Mouse (Mus musculus) midbrain, embryonic 13.5 days (tissue): ENCODE measurements around the gene Sdk1. TPM values are rescaled to one million over a fixed set of nuclear protein-coding genes. Genes with fewer than 3 reads are reported as not detected.

Experiments
- ATAC-seq: fragments of 200-750 bp; cut with Nextera tagmentation; 2 replicates; pipeline ENCODE4 v1.8.0; 2017; ENCODE audit warnings: mild to moderate bottlenecking, moderate TSS enrichment, moderate library complexity
- H3K27ac ChIP-seq: fragments of 300-500 bp; sonication (generic); 2 replicates; pipeline ENCODE4 v1.5.1; 2015; ENCODE audit warnings: inconsistent platforms, mild to moderate bottlenecking, moderate library complexity
- H3K27me3 ChIP-seq: fragments of 300-500 bp; sonication (generic); 2 replicates; pipeline ENCODE4 v1.6.1; 2015; ENCODE audit warnings: mild to moderate bottlenecking, inconsistent platforms
- H3K36me3 ChIP-seq: fragments of 300-500 bp; sonication (generic); 2 replicates; pipeline ENCODE4 v1.6.1; 2015; ENCODE audit warnings: mild to moderate bottlenecking, inconsistent platforms
- H3K4me1 ChIP-seq: fragments of 300-500 bp; sonication (generic); replicated peaks from 2 replicates; pipeline ENCODE4 v1.6.1; 2015; ENCODE audit warnings: inconsistent platforms
- H3K4me2 ChIP-seq: fragments of 300-500 bp; sonication (generic); replicated peaks from 2 replicates; pipeline ENCODE4 v1.6.1; 2015; ENCODE audit warnings: moderate library complexity, mild to moderate bottlenecking, inconsistent platforms
- H3K4me3 ChIP-seq: fragments of 300-500 bp; sonication (generic); replicated peaks from 2 replicates; pipeline ENCODE4 v1.5.1; 2015; ENCODE audit warnings: mild to moderate bottlenecking, inconsistent platforms
- H3K9ac ChIP-seq: fragments of 300-500 bp; sonication (generic); replicated peaks from 2 replicates; pipeline ENCODE4 v1.6.1; 2015; ENCODE audit warnings: mild to moderate bottlenecking, inconsistent platforms
- H3K9me3 ChIP-seq: fragments of 300-500 bp; sonication (generic); 2 replicates; pipeline ENCODE4 v1.6.1; 2016; ENCODE audit warnings: mild to moderate bottlenecking, inconsistent platforms
- WGBS: fragments of 180-500 bp; shearing (Covaris S2); methylation state at CpG from one replicate; pipeline ENCODE4 v1.1.7; 2015; 5-methylcytosine and 5-hydroxymethylcytosine counted together
- polyA plus RNA-seq: library from polyadenylated mRNA; unstranded; fragments of >200 nt; fragmentation: Nextera tagmentation; extraction: Ambion mirVana; gene quantifications from 2 replicates; pipeline ENCODE4 v1.2.1, GENCODE M21; 2015

Sdk1 gene
- polyA plus RNA-seq, 1 experiment from 2014 or later = 2.0 TPM

DNA sequence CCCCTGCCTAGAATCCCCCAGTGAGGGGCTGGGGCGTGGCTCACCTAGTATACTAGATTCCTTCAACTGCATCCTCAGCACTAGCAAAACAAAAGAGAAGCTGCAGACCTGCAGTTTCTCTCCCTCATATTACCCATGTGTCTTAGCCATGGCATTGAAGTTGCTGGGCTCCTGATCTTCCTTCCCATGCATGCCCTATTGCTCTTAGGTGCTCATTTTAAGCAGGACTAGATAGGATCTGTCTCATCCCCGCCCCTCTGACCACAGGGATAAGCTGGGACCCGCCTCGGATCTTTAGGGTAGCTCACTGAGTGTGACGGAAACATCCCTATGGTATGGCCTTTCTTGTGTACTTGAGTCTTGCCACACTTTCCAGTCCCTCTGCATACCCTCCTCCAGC lies 947.5 kb downstream of the Sdk1 start:
- Histone ChIP-seq H3K27me3 (0 out of 2 replicates have a peak, but pooled peaks cover 8% of the 10 kb centered on the region), H3K4me3 (no peak overlapping the region), H3K4me1 (0 out of 2 replicates have a peak, but pooled peaks cover 10% of the 10 kb centered on the region), H3K4me2 (no peak overlapping the region), H3K9ac (no peak overlapping the region), H3K9me3 (no peaks in the 10 kb centered on the region), H3K27ac (no peak overlapping the region), H3K36me3 (no peaks in the 10 kb centered on the region; the same call in 1 of the 2 replicates)
- ATAC-seq = no peak
- 77% methylated on average over 5 of the region's 5 CpGs for WGBS

GRCm38 (mm10) chr5:142209911-142210310 lies 968.6 kb downstream of the Sdk1 start:
- Histone ChIP-seq H3K27me3 (no peaks in the 10 kb centered on the region), H3K9me3 (no peaks in the 10 kb centered on the region), H3K4me1 (no peaks in the 10 kb centered on the region), H3K4me3 (no peak overlapping the region), H3K36me3 (no peaks in the 10 kb centered on the region), H3K27ac (no peak overlapping the region), H3K4me2 (no peak overlapping the region), H3K9ac (no peak overlapping the region)
- ATAC-seq = no peak

GRCm38 (mm10) chr5:142212252-142212651 lies 971.0 kb downstream of the Sdk1 start:
- Histone ChIP-seq H3K36me3 (no peaks in the 10 kb centered on the region), H3K9ac (no peak overlapping the region), H3K27me3 (no peaks in the 10 kb centered on the region), H3K4me1 (no peaks in the 10 kb centered on the region), H3K27ac (no peak overlapping the region), H3K4me3 (no peak overlapping the region), H3K4me2 (no peak overlapping the region), H3K9me3 (no peaks in the 10 kb centered on the region)
- no peak for ATAC-seq
- 65% methylated on average over 11 of the region's 11 CpGs for WGBS

DNA sequence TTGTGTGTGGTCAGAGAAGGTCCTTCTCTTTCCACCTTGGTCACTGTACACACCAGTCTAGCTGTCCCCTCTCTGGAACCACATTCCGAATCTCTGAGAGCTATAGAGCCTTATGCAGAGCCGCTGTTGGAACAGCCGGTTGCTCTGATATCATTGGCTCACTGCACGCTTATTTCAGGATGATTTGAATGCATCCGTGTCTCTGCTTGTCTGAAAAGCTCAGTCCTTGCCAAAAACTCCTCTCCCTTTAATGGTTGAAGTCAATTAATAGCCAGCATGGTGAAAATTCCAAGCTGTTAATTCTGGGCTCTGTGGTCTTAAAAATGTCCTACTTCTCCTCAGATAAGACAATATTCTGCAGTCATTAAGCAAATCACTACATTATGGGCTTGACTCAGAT lies 974.7 kb downstream of the Sdk1 start:
- H3K27ac ChIP-seq = no peak overlapping the region
- H3K4me1 ChIP-seq = no peaks in the 10 kb centered on the region
- ATAC-seq = no peak
- H3K9ac ChIP-seq = no peak overlapping the region
- no peaks in the 10 kb centered on the region for H3K36me3 ChIP-seq
- H3K9me3 ChIP-seq = peaks cover 4% of the 10 kb centered on the region; the same call in 1 of the 2 replicates
- 72% methylated on average over 5 of the region's 5 CpGs for WGBS
- no peaks in the 10 kb centered on the region for H3K27me3 ChIP-seq
- H3K4me2 ChIP-seq = no peak overlapping the region
- no peak overlapping the region for H3K4me3 ChIP-seq

DNA sequence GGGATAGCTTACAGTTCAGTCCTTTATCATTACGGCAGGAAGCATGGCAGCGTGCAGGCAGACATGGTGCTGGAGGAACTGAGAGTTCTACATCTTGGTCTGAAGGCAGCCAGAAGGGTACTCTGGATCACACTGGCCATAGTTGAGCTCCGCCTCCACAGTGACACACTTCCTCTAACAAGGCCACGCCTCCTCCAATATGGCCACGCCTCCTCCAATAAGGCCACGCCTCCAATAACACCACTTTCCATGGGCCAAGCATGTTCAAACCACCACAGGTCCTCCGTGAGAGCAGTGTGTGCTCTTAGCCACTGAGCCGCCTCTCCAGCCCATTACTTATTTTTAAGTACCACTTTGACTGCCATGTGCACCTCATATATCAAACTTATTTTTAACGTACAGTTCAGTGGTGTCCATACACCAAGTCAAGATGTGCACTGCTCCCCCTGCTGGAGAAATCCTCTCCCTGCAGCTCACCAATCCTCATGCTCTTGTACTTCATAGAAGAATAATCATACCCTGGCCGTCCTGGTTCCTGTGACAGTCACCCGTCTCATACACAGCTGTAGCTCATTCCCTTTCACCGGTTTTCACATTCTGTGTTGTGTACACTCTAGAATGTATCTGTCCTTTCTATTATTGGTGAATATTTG lies 979.7 kb downstream of the Sdk1 start:
- WGBS = 92% methylated on average over 12 of the region's 12 CpGs
- H3K27ac ChIP-seq = no peak overlapping the region
- peaks cover 4% of the 10 kb centered on the region for H3K9me3 ChIP-seq
- H3K27me3 ChIP-seq = no peaks in the 10 kb centered on the region
- no peaks in the 10 kb centered on the region for H3K36me3 ChIP-seq
- H3K4me3 ChIP-seq = no peak overlapping the region
- no peak overlapping the region for H3K9ac ChIP-seq
- no peak for ATAC-seq
- H3K4me1 ChIP-seq = no peaks in the 10 kb centered on the region
- no peak overlapping the region for H3K4me2 ChIP-seq

GRCm38 (mm10) chr5:142228957-142229810 lies 987.9 kb downstream of the Sdk1 start:
- Histone ChIP-seq H3K4me2 (no peak overlapping the region), H3K27me3 (no peaks in the 10 kb centered on the region), H3K4me3 (no peak overlapping the region), H3K36me3 (no peaks in the 10 kb centered on the region), H3K9me3 (no peaks in the 10 kb centered on the region), H3K9ac (no peak overlapping the region), H3K4me1 (no peaks in the 10 kb centered on the region), H3K27ac (no peak overlapping the region)
- 66% methylated on average over 18 of the region's 18 CpGs for WGBS
- no peak for ATAC-seq

DNA sequence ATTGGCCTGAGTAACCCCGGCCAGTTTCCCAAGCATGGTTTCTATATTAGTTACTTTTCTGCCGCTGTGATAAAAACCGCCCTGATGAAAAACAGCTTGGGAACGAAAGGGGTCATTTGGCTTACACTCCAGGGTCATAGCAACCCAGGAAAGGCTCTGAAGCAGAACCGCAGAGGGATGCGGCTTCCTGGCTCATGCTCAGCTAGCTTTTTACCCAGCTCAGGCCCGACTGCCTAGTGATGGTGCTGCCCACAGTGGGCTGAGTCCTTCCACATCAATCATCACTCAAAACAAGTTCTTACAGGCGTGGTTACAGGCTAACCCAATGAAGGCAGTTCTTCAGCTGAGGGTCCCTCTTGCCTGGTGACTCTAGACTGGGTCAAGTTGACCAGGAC lies 988.5 kb downstream of the Sdk1 start:
- Histone ChIP-seq H3K4me2 (no peak overlapping the region), H3K9ac (no peak overlapping the region), H3K9me3 (no peaks in the 10 kb centered on the region), H3K36me3 (no peaks in the 10 kb centered on the region), H3K27me3 (no peaks in the 10 kb centered on the region), H3K4me1 (no peaks in the 10 kb centered on the region), H3K27ac (no peak overlapping the region), H3K4me3 (no peak overlapping the region)
- whole genome bisulfite sequencing = 86% methylated on average over 8 of the region's 8 CpGs
- no peak for ATAC-seq

DNA sequence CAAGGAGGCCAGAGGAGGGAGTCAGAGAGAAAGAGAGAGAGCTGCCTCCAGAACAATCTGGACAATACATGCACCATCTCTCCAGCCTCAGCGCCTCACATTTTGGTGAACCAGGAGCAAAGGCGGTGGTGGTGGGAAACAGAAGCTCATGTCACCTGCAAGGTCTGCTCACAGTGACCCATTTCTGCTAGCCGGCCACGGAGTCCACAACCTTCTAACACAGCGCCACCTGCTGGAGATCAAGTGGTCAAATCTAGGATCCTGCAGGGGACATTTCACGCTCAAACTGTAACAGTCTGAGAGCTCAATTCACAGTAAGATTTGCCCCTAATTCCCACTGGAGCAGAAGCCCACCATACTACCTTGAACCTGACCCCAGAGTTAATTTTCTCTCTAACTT lies 999.0 kb downstream of the Sdk1 start:
- H3K27me3 ChIP-seq = no peaks in the 10 kb centered on the region
- WGBS = 95% methylated on average over 6 of the region's 6 CpGs
- no peak for ATAC-seq
- 0 out of 2 replicates have a peak, but pooled peaks cover 4% of the 10 kb centered on the region for H3K9me3 ChIP-seq
- H3K4me1 ChIP-seq = no peaks in the 10 kb centered on the region
- H3K27ac ChIP-seq = no peak overlapping the region
- no peak overlapping the region for H3K9ac ChIP-seq
- no peaks in the 10 kb centered on the region for H3K36me3 ChIP-seq
- no peak overlapping the region for H3K4me2 ChIP-seq
- no peak overlapping the region for H3K4me3 ChIP-seq

GRCm38 (mm10) chr5:142242597-142242996 lies 1001.3 kb downstream of the Sdk1 start:
- Histone ChIP-seq H3K27ac (no peak overlapping the region), H3K4me1 (no peaks in the 10 kb centered on the region), H3K36me3 (no peaks in the 10 kb centered on the region), H3K4me2 (no peak overlapping the region), H3K4me3 (no peak overlapping the region), H3K9ac (no peak overlapping the region), H3K9me3 (peaks cover 7% of the 10 kb centered on the region; the same call in 1 of the 2 replicates), H3K27me3 (no peaks in the 10 kb centered on the region)
- no peak for ATAC-seq
- 53% methylated on average over 3 of the region's 3 CpGs for WGBS

GRCm38 (mm10) chr5:142243069-142243468 lies 1001.8 kb downstream of the Sdk1 start:
- no peak for ATAC-seq
- no peak overlapping the region for H3K4me2 ChIP-seq

GRCm38 (mm10) chr5:142256231-142256630 lies 1014.9 kb downstream of the Sdk1 start:
- no peaks in the 10 kb centered on the region for H3K36me3 ChIP-seq
- H3K4me3 ChIP-seq = no peak overlapping the region
- H3K9me3 ChIP-seq = no peaks in the 10 kb centered on the region
- 0 out of 2 replicates have a peak, but pooled peaks cover 3% of the 10 kb centered on the region for H3K4me1 ChIP-seq
- no peak for ATAC-seq
- no peak overlapping the region for H3K27ac ChIP-seq
- no peaks in the 10 kb centered on the region for H3K27me3 ChIP-seq
- WGBS = 66% methylated on average over 6 of the region's 6 CpGs
- no peak overlapping the region for H3K4me2 ChIP-seq
- no peak overlapping the region for H3K9ac ChIP-seq

More at GRCm38 (mm10) chr5:142243069-142243468, 1001.8 kb downstream of the Sdk1 start:
- H3K27ac ChIP-seq = no peak overlapping the region
- H3K9me3 ChIP-seq = peaks cover 7% of the 10 kb centered on the region; the same call in 1 of the 2 replicates
- no peak overlapping the region for H3K4me3 ChIP-seq
- H3K4me1 ChIP-seq = no peaks in the 10 kb centered on the region
- H3K9ac ChIP-seq = no peak overlapping the region
- no peaks in the 10 kb centered on the region for H3K36me3 ChIP-seq
- no peaks in the 10 kb centered on the region for H3K27me3 ChIP-seq
- 88% methylated on average over 2 of the region's 2 CpGs for WGBS

GRCm38 (mm10) chr5:142258716-142259115 lies 1017.4 kb downstream of the Sdk1 start:
- no peak for ATAC-seq
- H3K4me3 ChIP-seq = no peak overlapping the region
- no peak overlapping the region for H3K4me2 ChIP-seq

More at GRCm38 (mm10) chr5:142258716-142259115, 1017.4 kb downstream of the Sdk1 start:
- 86% methylated on average over 7 of the region's 7 CpGs for WGBS
- H3K9me3 ChIP-seq = no peaks in the 10 kb centered on the region
- no peak overlapping the region for H3K27ac ChIP-seq
- 0 out of 2 replicates have a peak, but pooled peaks cover 3% of the 10 kb centered on the region for H3K4me1 ChIP-seq
- H3K27me3 ChIP-seq = no peaks in the 10 kb centered on the region
- H3K36me3 ChIP-seq = no peaks in the 10 kb centered on the region
- no peak overlapping the region for H3K9ac ChIP-seq
